Mouse (Mus musculus) T-cell, adult 66 days (primary cell): ENCODE data around the gene Nup62cl. TPM values are rescaled to one million over a fixed set of nuclear protein-coding genes. Genes with fewer than 3 reads are reported as not detected.

ENCODE experiments used
- total RNA-seq, 2 experiments: library from RNA; stranded (reverse); gene quantifications; 3 replicates in 1 of 2; 4 replicates in 1 of 2; pipeline ENCODE4 v1.2.4; 2023

Gene Nup62cl
- total RNA-seq: not detected

GRCm38 (mm10) chrX:140062135-140062975, at the start of gene Nup62cl, which contains the start of gene Pih1h3b:
TSS of gene Nup62cl (minus strand) at chrX:140062712.
TSS of gene Pih1h3b (plus strand) at chrX:140062879.

GRCm38 (mm10) chrX:139997740-139998690, 64.5 kb downstream of the Nup62cl start, which contains the start of gene Rbm41:
TSS of gene Rbm41 (minus strand) at chrX:139998595.

Other genes starting within 250 kb of the Nup62cl start
- gene Morc4, start 191.0 kb downstream of the Nup62cl start, total RNA-seq: not detected
- 10 to 100 TPM; 31.9 to 36.6 TPM for gene Rbm41, start 64.1 kb downstream of the Nup62cl start, total RNA-seq
- gene Pih1h3b, start 167 bp upstream of the Nup62cl start, total RNA-seq: not detected